In genomic region chr8:117342735-117343385, GRCm38 (mm10) we compare ENCODE assay signal across 13 mouse cellular contexts.
DNase-seq lines count a peak whose midpoint lies in the region; ATAC-seq lines count a peak whose summit lies in the region.
"Had no signal": no experiment of that assay in that cellular context is flagged by ENCODE, and none has a peak within 500 bp of the region (broad histone marks: within the 10 kb centered on the region; RNA-seq: fewer than 3 reads in every experiment).

No protein-coding gene starts in this region.

- peaks cover 64% of the 10 kb centered on the region for H3K4me1 ChIP-seq in liver, embryonic 11.5 days (replicated peaks; ENCODE audit: control insufficient read depth, insufficient read depth, low read length)
- H3K4me1 ChIP-seq in liver, embryonic 12.5 days, result peaks cover 94% of the 10 kb centered on the region
- peaks cover 50% of the 10 kb centered on the region for H3K4me1 ChIP-seq in embryonic facial prominence, embryonic 10.5 days

- WGBS in liver, embryonic 11.5 days, result 49% methylated on average over 8 of the region's 8 CpGs
- WGBS in liver, embryonic 12.5 days (ENCODE audit: insufficient replicate concordance), result 44% methylated on average over 8 of the region's 8 CpGs
- WGBS in embryonic facial prominence, embryonic 10.5 days, result 77% methylated on average over 8 of the region's 8 CpGs

- H3K27me3 ChIP-seq in liver, embryonic 11.5 days (replicated peaks; ENCODE audit: control insufficient read depth, insufficient read depth, low read length), result no peaks in the 10 kb centered on the region
- no peaks in the 10 kb centered on the region for H3K27me3 ChIP-seq in liver, embryonic 12.5 days (replicated peaks)
- no peaks in the 10 kb centered on the region for H3K27me3 ChIP-seq in splenic B cell, adult 2 months (ENCODE audit: control insufficient read depth, insufficient read depth, low read length, poor library complexity, severe bottlenecking)
- no peaks in the 10 kb centered on the region for H3K27me3 ChIP-seq in embryonic facial prominence, embryonic 10.5 days (replicated peaks; ENCODE audit: low read depth, poor library complexity, severe bottlenecking)
- H3K27me3 ChIP-seq: CH12.LX; embryonic facial prominence, embryonic 12.5 days; forebrain, embryonic 15.5 days had no signal

- no peaks in the 10 kb centered on the region for H3K36me3 ChIP-seq in liver, embryonic 11.5 days (ENCODE audit: control insufficient read depth, insufficient read depth, low read length)
- H3K36me3 ChIP-seq in liver, embryonic 12.5 days, result 0 out of 2 replicates have a peak, but pooled peaks cover under 1% of the 10 kb centered on the region
- H3K36me3 ChIP-seq in splenic B cell, adult 2 months (ENCODE audit: control insufficient read depth, insufficient read depth, low read length, poor library complexity, severe bottlenecking), result no peaks in the 10 kb centered on the region
- no peaks in the 10 kb centered on the region for H3K36me3 ChIP-seq in embryonic facial prominence, embryonic 10.5 days (replicated peaks)
- H3K36me3 ChIP-seq: forebrain, embryonic 15.5 days; limb, embryonic 10.5 days had no signal

- no peak overlapping the region for H3K27ac ChIP-seq in liver, embryonic 11.5 days (ENCODE audit: low read depth, low read length)
- peak overlapping the region; percentile 57 for H3K27ac ChIP-seq in liver, embryonic 12.5 days
- no peak overlapping the region for H3K27ac ChIP-seq in embryonic facial prominence, embryonic 10.5 days (replicated peaks)
- H3K27ac ChIP-seq: embryonic facial prominence, embryonic 12.5 days; forebrain, embryonic 15.5 days; hindbrain, embryonic 14.5 days; limb, embryonic 10.5 days had no signal

- no peak overlapping the region for H3K4me3 ChIP-seq in liver, embryonic 11.5 days (ENCODE audit: low read depth, low read length)
- no peak overlapping the region for H3K4me3 ChIP-seq in liver, embryonic 12.5 days
- H3K4me3 ChIP-seq in embryonic facial prominence, embryonic 10.5 days, result no peak overlapping the region
- H3K4me3 ChIP-seq: embryonic facial prominence, embryonic 12.5 days; forebrain, embryonic 15.5 days; limb, embryonic 10.5 days had no signal

- DNase-seq in liver, embryonic 11.5 days (ENCODE audit: low spot score), result no peak
- DNase-seq in liver, result no peak
- peak; percentile 94 for DNase-seq in R1 (ENCODE audit: low read depth, low spot score)
- peak; percentile 18 for DNase-seq in splenic B cell, adult 2 months (ENCODE audit: low read depth, low spot score)
- no peak for DNase-seq in embryo, embryonic 10.5 days (ENCODE audit: low spot score)
- DNase-seq in embryonic facial prominence, embryonic 10.5 days (ENCODE audit: low spot score), result no peak

- no peak for ATAC-seq in liver, embryonic 11.5 days (replicated peaks; ENCODE audit: low FRiP score)
- ATAC-seq in liver, embryonic 12.5 days, result no peak
- ATAC-seq in megakaryocyte-erythroid progenitor cell, adult 5-6 weeks (replicated peaks; ENCODE audit: low FRiP score, low TSS enrichment, poor library complexity, severe bottlenecking), result no peak
- ATAC-seq: forebrain, embryonic 15.5 days had no signal

- peak overlapping the region; percentile 25; the same call in 1 of the 2 replicates for H3K4me2 ChIP-seq in liver, embryonic 11.5 days
- H3K4me2 ChIP-seq in liver, embryonic 12.5 days, result 0 out of 2 replicates have a peak overlapping the region, but pooled peaks have one; percentile 12
- H3K4me2 ChIP-seq: embryonic facial prominence, embryonic 12.5 days; forebrain, embryonic 15.5 days; hindbrain, embryonic 14.5 days had no signal

- no peaks in the 10 kb centered on the region for H3K9me3 ChIP-seq in liver, embryonic 11.5 days (ENCODE audit: control insufficient read depth, low read length)
- H3K9me3 ChIP-seq in liver, embryonic 12.5 days (replicated peaks), result no peaks in the 10 kb centered on the region
- no peaks in the 10 kb centered on the region for H3K9me3 ChIP-seq in embryonic facial prominence, embryonic 10.5 days
- H3K9me3 ChIP-seq: embryonic facial prominence, embryonic 12.5 days; forebrain, embryonic 15.5 days; limb, embryonic 10.5 days had no signal

- H3K9ac ChIP-seq in liver, embryonic 11.5 days (ENCODE audit: low read depth, low read length), result no peak overlapping the region
- no peak overlapping the region for H3K9ac ChIP-seq in liver, embryonic 12.5 days
- H3K9ac ChIP-seq: embryonic facial prominence, embryonic 12.5 days; forebrain, embryonic 15.5 days; hindbrain, embryonic 14.5 days had no signal

Comparison
In these comparisons a context has a peak if more than half of its experiments do, and no peak if none do; other contexts are left out.
1. DNase-seq: peak in R1 (single experiment) and splenic B cell, adult 2 months (single experiment); none in liver, embryonic 11.5 days (single experiment), liver (single experiment), embryo, embryonic 10.5 days (single experiment) and embryonic facial prominence, embryonic 10.5 days (single experiment).